Mouse (Mus musculus) ES-Bruce4 (cell line): Measurements from ENCODE around the gene Usf2. TPM values are rescaled to one million over a fixed set of nuclear protein-coding genes. Genes with fewer than 3 reads are reported as not detected.

Experiments
- H3K27ac ChIP-seq: 2 replicates; pipeline ENCODE4 v1.5.1; 2012; ENCODE audit warnings: low read length, inconsistent platforms; ENCODE audit not compliant: insufficient read depth
- H3K27me3 ChIP-seq: 2 replicates; pipeline ENCODE4 v1.6.1; 2012; ENCODE audit warnings: mild to moderate bottlenecking, low read length, inconsistent platforms; ENCODE audit not compliant: control insufficient read depth, poor library complexity, insufficient read depth, severe bottlenecking
- H3K36me3 ChIP-seq: 2 replicates; pipeline ENCODE4 v1.6.1; 2012; ENCODE audit warnings: inconsistent platforms, mild to moderate bottlenecking, low read length, moderate library complexity; ENCODE audit not compliant: control insufficient read depth, poor library complexity, insufficient read depth, severe bottlenecking
- H3K4me1 ChIP-seq: one replicate; pipeline ENCODE4 v1.8.1; 2011; ENCODE audit warnings: low read length; ENCODE audit not compliant: control insufficient read depth, insufficient read depth
- H3K4me3 ChIP-seq: 2 replicates; pipeline ENCODE4 v1.5.1; 2011; ENCODE audit warnings: low read depth, mild to moderate bottlenecking, low read length
- H3K9ac ChIP-seq: 2 replicates; pipeline ENCODE4 v1.6.1; 2012; ENCODE audit warnings: low read depth, mild to moderate bottlenecking, inconsistent platforms; ENCODE audit not compliant: poor library complexity, severe bottlenecking
- H3K9me3 ChIP-seq: replicated peaks from 2 replicates; pipeline ENCODE4 v1.6.1; 2012; ENCODE audit warnings: mild to moderate bottlenecking, low read length, inconsistent platforms; ENCODE audit not compliant: control insufficient read depth, poor library complexity, insufficient read depth, severe bottlenecking
- CTCF ChIP-seq: IDR thresholded peaks from one replicate; pipeline ENCODE4 v1.8.1; 2011; ENCODE audit warnings: low read depth, low read length
- EP300 ChIP-seq: IDR thresholded peaks from 2 replicates; pipeline ENCODE4 v1.6.1; 2011; ENCODE audit warnings: low read depth, low read length; ENCODE audit not compliant: insufficient read depth
- POLR2A ChIP-seq: IDR thresholded peaks from one replicate; pipeline ENCODE4 v1.8.1; 2011; ENCODE audit warnings: low read length; ENCODE audit not compliant: insufficient read depth
- polyA plus RNA-seq: library from polyadenylated mRNA; stranded (reverse); fragments of >200 nt; gene quantifications from 2 replicates; pipeline ENCODE4 v1.2.4, GENCODE M21; 2011; ENCODE audit warnings: low read depth; ENCODE audit not compliant: missing spikeins, insufficient read depth, insufficient read length

Usf2 gene
- polyA plus RNA-seq, 1 experiment: 71.4 TPM

DNA sequence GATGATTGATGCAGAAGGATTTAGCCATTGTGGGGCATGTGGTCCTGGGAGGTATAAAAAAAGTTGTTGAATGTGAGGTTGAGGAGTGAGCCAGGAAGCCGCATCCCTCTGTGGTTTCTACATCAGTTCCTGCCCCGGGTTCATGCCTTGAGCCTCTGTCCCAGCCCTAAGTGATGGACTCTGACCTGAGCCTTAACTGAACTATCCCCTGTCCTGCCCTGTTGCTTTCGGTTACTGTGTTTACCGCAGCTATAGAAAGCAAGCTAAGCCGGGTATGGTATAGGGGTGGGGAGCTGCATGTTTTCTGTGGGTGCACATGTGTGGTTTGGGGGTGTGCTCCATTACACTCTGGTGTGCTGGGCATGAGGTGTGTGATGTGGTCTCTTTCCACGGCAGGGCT is 46.8 kb downstream of the Usf2 start:
- TF ChIP-seq POLR2A (no peak), CTCF (no peak), EP300 (no peak)
- H3K4me1 ChIP-seq: no peaks in the 10 kb centered on the region

DNA sequence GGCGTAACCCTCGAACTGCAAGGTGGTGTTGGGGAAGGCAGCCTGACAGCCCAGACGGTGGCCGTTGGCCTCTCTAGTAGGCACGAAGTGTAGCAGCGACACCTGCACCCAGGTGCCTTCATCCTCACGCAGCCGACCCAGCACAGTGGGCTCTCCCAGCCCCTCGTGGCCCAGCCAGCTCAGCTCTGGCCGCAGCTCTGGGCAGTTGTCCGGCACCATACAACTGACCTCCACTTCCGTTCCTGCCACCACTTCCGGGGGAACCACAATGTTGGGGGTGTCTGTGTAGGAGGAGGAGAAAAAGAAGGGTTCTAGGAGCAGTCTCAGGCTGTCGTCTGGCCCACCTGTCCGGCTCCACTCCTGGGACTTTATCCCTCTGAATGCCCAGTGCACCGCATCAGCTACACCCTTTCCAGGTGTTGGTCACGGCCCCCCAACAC is 47.6 kb downstream of the Usf2 start:
- H3K36me3 ChIP-seq: no peaks in the 10 kb centered on the region
- no peak overlapping the region for H3K9ac ChIP-seq
- H3K27ac ChIP-seq: no peak overlapping the region
- H3K27me3 ChIP-seq: no peaks in the 10 kb centered on the region
- H3K4me3 ChIP-seq: peak overlapping the region; percentile 13; the same call in 1 of the 2 replicates
- H3K9me3 ChIP-seq: no peaks in the 10 kb centered on the region
- H3K4me1 ChIP-seq: no peaks in the 10 kb centered on the region
- TF ChIP-seq POLR2A: no peak
- no peak for TF ChIP-seq CTCF
- TF ChIP-seq EP300: no peak

More for the DNA sequence above, 46.8 kb downstream of the Usf2 start:
- no peaks in the 10 kb centered on the region for H3K9me3 ChIP-seq
- no peaks in the 10 kb centered on the region for H3K27me3 ChIP-seq
- H3K27ac ChIP-seq: no peak overlapping the region
- no peak overlapping the region for H3K9ac ChIP-seq
- no peak overlapping the region for H3K4me3 ChIP-seq
- no peaks in the 10 kb centered on the region for H3K36me3 ChIP-seq

- no peaks in the 10 kb centered on the region for H3K9me3 ChIP-seq
- H3K27ac ChIP-seq: no peak overlapping the region
- peak overlapping the region; percentile 15 for H3K4me3 ChIP-seq
- no peaks in the 10 kb centered on the region for H3K4me1 ChIP-seq
- H3K36me3 ChIP-seq: no peaks in the 10 kb centered on the region
- TF ChIP-seq EP300 (no peak), CTCF (no peak), POLR2A (no peak)
- no peak overlapping the region for H3K9ac ChIP-seq
- H3K27me3 ChIP-seq: no peaks in the 10 kb centered on the region
Observed at GRCm38 (mm10) chr7:30908277-30908991, 48.2 kb downstream of the Usf2 start.

- no peaks in the 10 kb centered on the region for H3K9me3 ChIP-seq
- TF ChIP-seq POLR2A (no peak), CTCF (peak; percentile 54), EP300 (no peak)
- H3K4me1 ChIP-seq: no peaks in the 10 kb centered on the region
- H3K27me3 ChIP-seq: no peaks in the 10 kb centered on the region
- no peaks in the 10 kb centered on the region for H3K36me3 ChIP-seq
- no peak overlapping the region for H3K9ac ChIP-seq
- no peak overlapping the region for H3K27ac ChIP-seq
- H3K4me3 ChIP-seq: no peak overlapping the region
Observed at GRCm38 (mm10) chr7:30904042-30904441, 52.6 kb downstream of the Usf2 start.

Other genes starting within 250 kb of the Usf2 start
- gene Atp4a, start 244.6 kb downstream of the Usf2 start, polyA plus RNA-seq: 1.4 and 1.6 TPM in 2 replicates
- gene Tmem147, start 227.3 kb downstream of the Usf2 start, polyA plus RNA-seq: 66.7 and 75.8 TPM in 2 replicates
- not detected in 2 replicates for gene Gapdhs, start 213.1 kb downstream of the Usf2 start, polyA plus RNA-seq
- 12.4 and 14.6 TPM in 2 replicates for gene Sbsn, start 205.3 kb downstream of the Usf2 start, polyA plus RNA-seq
- gene Dmkn, start 193.0 kb downstream of the Usf2 start, polyA plus RNA-seq: 0.70 and 0.99 TPM in 2 replicates
- gene Krtdap, start 168.9 kb downstream of the Usf2 start, polyA plus RNA-seq: 5.0 and 9.1 TPM in 2 replicates
- not detected in 2 replicates for gene Ffar2, start 133.0 kb downstream of the Usf2 start, polyA plus RNA-seq
- not detected in 2 replicates for gene Ffar3, start 100.6 kb downstream of the Usf2 start, polyA plus RNA-seq
- gene Ffar1, start 95.2 kb downstream of the Usf2 start, polyA plus RNA-seq: not detected in 2 replicates
- gene Cd22, start 76.5 kb downstream of the Usf2 start, polyA plus RNA-seq: not detected in 2 replicates
- 0.85 TPM in 1 of 2 replicates, not detected in the other for gene Mag, start 41.9 kb downstream of the Usf2 start, polyA plus RNA-seq
- not detected in 2 replicates for gene Hamp2, start 32.1 kb downstream of the Usf2 start, polyA plus RNA-seq
- gene Hamp, start 12.8 kb downstream of the Usf2 start, polyA plus RNA-seq: not detected in 2 replicates
- gene Lsr, start 16.7 kb upstream of the Usf2 start, polyA plus RNA-seq: 39.1 and 42.9 TPM in 2 replicates
- gene Fam187b, start 17.0 kb upstream of the Usf2 start, polyA plus RNA-seq: 3.4 and 3.5 TPM in 2 replicates
- 4.9 and 6.0 TPM in 2 replicates for gene Fxyd5, start 85.7 kb upstream of the Usf2 start, polyA plus RNA-seq
- not detected in 2 replicates for gene Fxyd7, start 94.7 kb upstream of the Usf2 start, polyA plus RNA-seq
- 2.1 TPM in 2 replicates for gene Fxyd1, start 100.4 kb upstream of the Usf2 start, polyA plus RNA-seq
- 0.88 TPM in 1 of 2 replicates, not detected in the other for gene Lgi4, start 102.5 kb upstream of the Usf2 start, polyA plus RNA-seq
- 1.9 TPM in 1 of 2 replicates, not detected in the other for gene Fxyd3, start 119.9 kb upstream of the Usf2 start, polyA plus RNA-seq
- 27.6 and 28.7 TPM in 2 replicates for gene Hpn, start 158.5 kb upstream of the Usf2 start, polyA plus RNA-seq
- 26.1 and 27.5 TPM in 2 replicates for gene Scn1b, start 170.2 kb upstream of the Usf2 start, polyA plus RNA-seq
- gene Gramd1a, start 199.1 kb upstream of the Usf2 start, polyA plus RNA-seq: 52.0 and 54.9 TPM in 2 replicates